Mouse (Mus musculus) hindbrain, embryonic 11.5 days (tissue): ENCODE measurements around the gene Ppp1ca. TPM values are rescaled to one million over a fixed set of nuclear protein-coding genes. Genes with fewer than 3 reads are reported as not detected.

Experiments used
- ATAC-seq: fragments of 200-750 bp; cut with Nextera tagmentation; 2 replicates; pipeline ENCODE4 v1.8.0; 2017; ENCODE audit warnings: mild to moderate bottlenecking, moderate TSS enrichment, moderate library complexity; ENCODE audit not compliant: low FRiP score
- DNase-seq: peaks from one replicate; pipeline ENCODE4 v3.0.0-alpha.2; 2015; ENCODE audit warnings: low spot score
- H3K27ac ChIP-seq: fragments of 300-500 bp; sonication (generic); 2 replicates; pipeline ENCODE4 v1.5.1; 2014; ENCODE audit warnings: mild to moderate bottlenecking, low read depth, low read length
- H3K27me3 ChIP-seq: fragments of 300-500 bp; sonication (generic); 2 replicates; pipeline ENCODE4 v1.6.1; 2014; ENCODE audit warnings: mild to moderate bottlenecking, low read length, moderate library complexity, mixed read lengths; ENCODE audit not compliant: control insufficient read depth, insufficient read depth
- H3K36me3 ChIP-seq: fragments of 300-500 bp; sonication (generic); 2 replicates; pipeline ENCODE4 v1.6.1; 2014; ENCODE audit warnings: mild to moderate bottlenecking, low read length, moderate library complexity, mixed read lengths; ENCODE audit not compliant: control insufficient read depth, insufficient read depth
- H3K4me1 ChIP-seq: fragments of 300-500 bp; sonication (generic); replicated peaks from 2 replicates; pipeline ENCODE4 v1.6.1; 2014; ENCODE audit warnings: low read length, mixed read lengths; ENCODE audit not compliant: control insufficient read depth, insufficient read depth
- H3K4me2 ChIP-seq: fragments of 300-500 bp; sonication (generic); replicated peaks from 2 replicates; pipeline ENCODE4 v1.6.1; 2014; ENCODE audit warnings: mild to moderate bottlenecking, low read depth, low read length
- H3K4me3 ChIP-seq: fragments of 300-500 bp; sonication (generic); 2 replicates; pipeline ENCODE4 v1.5.1; 2014; ENCODE audit warnings: low read depth, low read length
- H3K9ac ChIP-seq: fragments of 300-500 bp; sonication (generic); 2 replicates; pipeline ENCODE4 v1.6.1; 2014; ENCODE audit warnings: low read depth, low read length
- H3K9me3 ChIP-seq: fragments of 300-500 bp; sonication (generic); 2 replicates; pipeline ENCODE4 v1.6.1; 2016; ENCODE audit warnings: low read length; ENCODE audit not compliant: control insufficient read depth
- WGBS: fragments of 180-500 bp; shearing (Covaris S2); extraction: QIAGEN DNeasy Blood & Tissue Kit; methylation state at CpG from one replicate; pipeline ENCODE4 v1.1.7; 2014; 5-methylcytosine and 5-hydroxymethylcytosine counted together
- polyA plus RNA-seq: library from polyadenylated mRNA; unstranded; fragments of >200 nt; fragmentation: Nextera tagmentation; extraction: Ambion mirVana; gene quantifications from 2 replicates; pipeline ENCODE4 v1.2.1, GENCODE M21; 2014

Ppp1ca gene
- polyA plus RNA-seq, 1 experiment from 2014 or later, result 868 TPM

GRCm38 (mm10) chr19:4171393-4172290 lies 20.2 kb upstream of the Ppp1ca start:
- WGBS, result 73% methylated on average over 13 of the region's 13 CpGs
- no peak overlapping the region for H3K27ac ChIP-seq
- DNase-seq, result no peak
- H3K4me3 ChIP-seq, result no peak overlapping the region
- H3K4me1 ChIP-seq, result peaks cover 8% of the 10 kb centered on the region; the same call in 1 of the 2 replicates
- no peaks in the 10 kb centered on the region for H3K9me3 ChIP-seq
- H3K4me2 ChIP-seq, result no peak overlapping the region
- no peak overlapping the region for H3K9ac ChIP-seq
- ATAC-seq, result no peak
- H3K36me3 ChIP-seq, result no peaks in the 10 kb centered on the region
- H3K27me3 ChIP-seq, result no peaks in the 10 kb centered on the region

- Histone ChIP-seq H3K27me3 (no peaks in the 10 kb centered on the region), H3K4me2 (no peak overlapping the region), H3K27ac (no peak overlapping the region), H3K4me1 (peaks cover 8% of the 10 kb centered on the region; the same call in 1 of the 2 replicates), H3K4me3 (no peak overlapping the region), H3K36me3 (no peaks in the 10 kb centered on the region), H3K9me3 (no peaks in the 10 kb centered on the region), H3K9ac (no peak overlapping the region)
- ATAC-seq (no peak), DNase-seq (no peak)
- 61% methylated on average over 10 of the region's 11 CpGs for WGBS
These were observed 18.9 kb upstream of the Ppp1ca start for GRCm38 (mm10) chr19:4172925-4173324.

DNA sequence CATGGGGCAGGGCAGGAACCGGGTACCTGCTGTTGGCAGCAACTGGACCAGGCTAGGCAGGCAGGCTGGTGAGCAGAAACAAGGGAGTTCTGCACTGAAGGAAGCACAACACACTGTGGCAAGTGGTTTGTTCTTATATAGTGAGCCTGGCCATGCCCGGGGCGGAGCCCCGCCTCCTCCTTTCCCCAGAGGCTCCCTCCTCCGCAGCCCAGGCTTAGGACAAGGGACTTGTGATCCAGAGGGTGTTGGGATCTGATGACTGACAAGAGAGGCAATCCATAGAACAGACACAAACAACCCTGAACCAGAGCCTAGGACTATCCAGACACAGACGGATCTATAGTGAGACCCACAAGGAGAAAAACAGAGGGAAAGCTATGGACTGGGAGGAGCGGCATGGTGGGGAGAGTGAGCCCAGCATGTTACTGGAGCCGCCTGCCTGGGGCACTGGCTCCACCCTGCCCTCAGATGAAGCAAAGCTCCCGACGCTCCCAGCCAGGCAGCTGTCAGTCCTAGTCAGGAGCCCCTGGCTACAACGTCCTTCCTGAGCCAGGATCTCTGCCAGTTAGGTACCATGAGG lies 16.4 kb upstream of the Ppp1ca start, which contains the start of gene Carns1:
TSS of gene Carns1 (minus strand) at position 112 of the 580 bp plus-strand sequence.
- WGBS, result 5% methylated on average over 11 of the region's 11 CpGs
- Histone ChIP-seq H3K4me1 (0 out of 2 replicates have a peak, but pooled peaks cover 3% of the 10 kb centered on the region), H3K4me2 (peak within 1 kb of the TSS; percentile 33), H3K36me3 (no peaks in the 10 kb centered on the region), H3K27me3 (no peaks in the 10 kb centered on the region), H3K9me3 (no peaks in the 10 kb centered on the region), H3K27ac (no peak within 1 kb of the TSS), H3K9ac (peak within 1 kb of the TSS; percentile 17), H3K4me3 (0 out of 2 replicates have a peak within 1 kb of the TSS, but pooled peaks have one; percentile 6)
- ATAC-seq, result no peak; the same call in 1 of the 2 replicates
- DNase-seq, result peak; percentile 43

DNA sequence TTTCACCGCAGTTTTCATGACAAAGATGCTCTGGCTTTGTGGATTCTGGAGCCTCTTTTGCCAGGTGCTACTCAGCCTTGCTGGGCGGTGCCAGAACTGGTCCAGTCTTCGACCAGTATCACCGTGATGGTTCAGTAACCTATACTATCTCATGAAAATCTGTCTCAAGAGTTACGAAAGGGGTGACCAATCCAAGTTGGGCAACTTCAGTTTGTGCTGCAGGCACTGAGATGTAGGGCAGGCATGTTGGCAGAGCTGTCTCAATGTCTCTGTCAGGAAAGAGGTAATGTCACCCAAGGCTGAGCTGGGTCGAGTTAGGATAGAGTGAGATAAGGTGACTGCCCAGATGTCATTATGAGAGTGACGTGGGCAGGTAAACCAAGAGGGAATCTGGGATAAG lies 11.5 kb upstream of the Ppp1ca start:
- Histone ChIP-seq H3K4me1 (no peaks in the 10 kb centered on the region), H3K27me3 (no peaks in the 10 kb centered on the region), H3K9me3 (no peaks in the 10 kb centered on the region), H3K27ac (no peak overlapping the region), H3K36me3 (no peaks in the 10 kb centered on the region), H3K9ac (no peak overlapping the region), H3K4me3 (no peak overlapping the region), H3K4me2 (no peak overlapping the region)
- no peak for DNase-seq
- 87% methylated on average over 7 of the region's 7 CpGs for WGBS
- ATAC-seq, result no peak

DNA sequence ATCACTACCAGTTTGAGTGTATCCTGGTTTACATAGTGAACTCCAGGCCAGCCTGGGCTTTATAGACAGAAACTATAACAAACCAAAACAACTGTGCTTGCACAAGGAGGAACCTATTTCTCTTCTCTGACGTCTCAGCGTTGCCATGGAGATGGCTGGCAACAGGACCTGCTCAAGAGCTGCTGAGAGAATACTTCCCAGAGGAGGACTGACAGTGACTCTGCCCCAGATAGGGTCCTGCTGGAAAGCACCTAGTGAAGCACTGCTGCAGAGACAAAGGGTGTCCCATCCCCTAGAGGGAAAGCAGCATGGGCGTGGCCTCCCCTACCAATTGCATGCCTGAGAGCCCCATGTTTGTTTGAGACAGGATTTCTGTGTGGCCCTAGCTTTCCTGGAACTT lies 10.0 kb upstream of the Ppp1ca start:
- no peaks in the 10 kb centered on the region for H3K4me1 ChIP-seq
- 46% methylated on average over 3 of the region's 3 CpGs for WGBS
- no peaks in the 10 kb centered on the region for H3K9me3 ChIP-seq
- H3K9ac ChIP-seq, result no peak overlapping the region
- H3K27ac ChIP-seq, result no peak overlapping the region
- no peaks in the 10 kb centered on the region for H3K27me3 ChIP-seq
- H3K4me2 ChIP-seq, result no peak overlapping the region
- no peaks in the 10 kb centered on the region for H3K36me3 ChIP-seq
- H3K4me3 ChIP-seq, result no peak overlapping the region
- ATAC-seq (no peak), DNase-seq (peak; percentile 43)

- Histone ChIP-seq H3K4me2 (no peak overlapping the region), H3K27ac (no peak overlapping the region), H3K9me3 (no peaks in the 10 kb centered on the region), H3K4me1 (no peaks in the 10 kb centered on the region), H3K36me3 (no peaks in the 10 kb centered on the region), H3K27me3 (no peaks in the 10 kb centered on the region), H3K9ac (no peak overlapping the region), H3K4me3 (no peak overlapping the region)
- 67% methylated on average over 2 of the region's 2 CpGs for WGBS
- DNase-seq (no peak), ATAC-seq (no peak)
These were observed 8.2 kb upstream of the Ppp1ca start for GRCm38 (mm10) chr19:4183689-4184088.

DNA sequence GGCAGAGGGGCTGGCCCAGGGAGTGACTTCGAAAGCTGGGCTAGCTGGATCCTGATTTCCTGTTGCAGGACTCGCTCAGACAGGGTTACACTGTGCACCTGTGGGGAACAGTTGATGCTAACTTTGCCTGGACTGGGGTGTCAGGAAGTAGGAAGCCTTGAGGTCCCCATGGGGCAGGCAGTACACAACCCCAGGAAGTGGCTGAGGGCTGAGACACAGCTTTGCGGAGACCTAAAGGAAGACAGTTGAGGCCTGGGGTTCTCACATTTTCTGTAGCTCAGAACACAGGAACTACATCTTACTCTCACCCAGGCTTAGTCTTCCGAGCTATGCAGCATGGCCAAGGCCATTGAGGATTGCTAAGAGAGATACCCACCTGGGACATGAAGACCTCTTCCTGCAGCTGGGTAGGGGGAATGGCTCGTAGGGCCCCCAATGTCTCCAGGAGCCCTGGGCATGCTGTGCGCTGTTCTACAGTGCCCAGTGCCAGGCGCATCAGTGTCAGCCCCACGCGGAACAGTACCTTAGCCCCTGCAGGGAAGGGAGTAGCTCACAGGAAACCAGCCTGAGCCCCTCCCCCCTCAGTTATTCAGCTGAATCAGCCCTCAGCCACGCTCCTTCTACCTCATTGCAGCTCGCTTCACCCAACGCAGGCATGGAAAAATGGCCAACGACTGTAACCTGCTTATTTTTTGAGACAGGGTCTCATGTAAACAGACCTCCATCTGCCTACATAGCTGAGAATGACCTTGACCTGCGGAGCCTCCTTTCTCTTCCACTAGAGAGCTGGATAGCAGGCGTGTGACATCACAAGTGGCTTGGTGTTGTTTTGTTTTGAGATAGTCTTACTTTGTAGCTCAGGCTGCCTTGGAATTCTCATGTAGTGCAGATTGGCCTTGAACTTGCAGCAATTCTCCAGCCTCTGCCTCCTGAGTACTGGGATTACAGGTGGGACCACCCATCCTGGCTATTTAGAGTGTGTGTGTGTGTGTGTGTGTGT lies 6.6 kb upstream of the Ppp1ca start:
- no peaks in the 10 kb centered on the region for H3K9me3 ChIP-seq
- 59% methylated on average over 15 of the region's 15 CpGs for WGBS
- H3K4me3 ChIP-seq, result no peak overlapping the region
- DNase-seq (no peak), ATAC-seq (no peak)
- H3K4me1 ChIP-seq, result no peaks in the 10 kb centered on the region
- H3K9ac ChIP-seq, result no peak overlapping the region
- no peaks in the 10 kb centered on the region for H3K27me3 ChIP-seq
- H3K4me2 ChIP-seq, result no peak overlapping the region
- H3K27ac ChIP-seq, result no peak overlapping the region
- no peaks in the 10 kb centered on the region for H3K36me3 ChIP-seq

DNA sequence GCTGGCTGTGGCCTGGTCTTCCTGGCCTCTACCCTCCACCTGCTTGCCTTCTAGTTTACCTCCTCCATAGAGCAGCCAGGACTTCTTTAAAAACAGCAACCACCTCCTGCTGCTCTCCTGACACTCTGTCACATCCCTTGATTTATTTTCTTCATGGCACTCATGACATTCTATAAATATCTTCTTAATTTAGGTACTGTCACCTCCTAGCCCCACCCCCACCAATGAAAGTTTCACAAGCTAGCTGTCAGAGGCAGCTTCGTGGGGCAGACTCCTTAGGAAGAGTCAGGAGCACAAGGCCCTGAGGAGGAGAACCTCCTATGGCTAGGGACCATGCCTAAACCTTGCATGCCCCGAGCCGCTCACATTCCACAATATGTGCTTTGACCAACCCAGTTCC lies 4.6 kb upstream of the Ppp1ca start:
- no peak overlapping the region for H3K4me3 ChIP-seq
- no peaks in the 10 kb centered on the region for H3K27me3 ChIP-seq
- DNase-seq (no peak), ATAC-seq (no peak)
- 80% methylated on average over 3 of the region's 3 CpGs for WGBS
- H3K9ac ChIP-seq, result no peak overlapping the region
- H3K9me3 ChIP-seq, result no peaks in the 10 kb centered on the region
- H3K36me3 ChIP-seq, result no peaks in the 10 kb centered on the region
- H3K27ac ChIP-seq, result no peak overlapping the region
- H3K4me2 ChIP-seq, result no peak overlapping the region
- no peaks in the 10 kb centered on the region for H3K4me1 ChIP-seq
